Mouse (Mus musculus): ENCODE results near the gene Cad. TPM values are rescaled to one million over a fixed set of nuclear protein-coding genes. Genes with fewer than 3 reads are reported as not detected.
"Not testable (repeated sequence)": the region's sequence is repeated elsewhere in the genome, so short reads cannot be mapped to it uniquely, and the experiment has no call there.

Cad gene
- polyA plus RNA-seq, 1 experiment from 2014 or later = 4.2 TPM

GRCm38 (mm10) chr5:31047074-31047473 lies 7.5 kb upstream of the Cad start:
- no peak overlapping the region; the same call in 1 of the 2 replicates for H3K4me3 ChIP-seq (ENCODE audit: low read depth, low read length)
- 65% methylated on average over 5 of the region's 5 CpGs for WGBS
- no peak overlapping the region for H3K27ac ChIP-seq (ENCODE audit: low read length)
- no peaks in the 10 kb centered on the region for H3K27me3 ChIP-seq (replicated peaks; ENCODE audit: insufficient read depth, low read length)
- no peak for ATAC-seq
- H3K4me2 ChIP-seq (replicated peaks; ENCODE audit: low read depth, low read length) = 0 out of 2 replicates have a peak overlapping the region, but pooled peaks have one; percentile 76
- H3K36me3 ChIP-seq (ENCODE audit: insufficient read depth, low read length) = no peaks in the 10 kb centered on the region
- no peak for DNase-seq (ENCODE audit: low spot score)
- peaks cover 4% of the 10 kb centered on the region for H3K4me1 ChIP-seq (ENCODE audit: insufficient read depth, low read depth, low read length)
- H3K9me3 ChIP-seq (ENCODE audit: low read length) = no peaks in the 10 kb centered on the region
- TF ChIP-seq EP300 (IDR thresholded peaks at IDR 0.05) (no peak), CTCF (IDR thresholded peaks at IDR 0.05) (no peak)
- no peak overlapping the region for H3K9ac ChIP-seq (replicated peaks; ENCODE audit: low read depth)

GRCm38 (mm10) chr5:31047848-31048762 lies 6.5 kb upstream of the Cad start, which contains the start of gene Atraid:
Atraid (plus strand) TSS chr5:31048312.
- peak within 1 kb of the TSS; percentile 82 for H3K9ac ChIP-seq (replicated peaks; ENCODE audit: low read depth)
- peak within 1 kb of the TSS; percentile 76 for H3K4me2 ChIP-seq (replicated peaks; ENCODE audit: low read depth, low read length)
- peak within 1 kb of the TSS; percentile 96 for H3K27ac ChIP-seq (ENCODE audit: low read length)
- peaks cover 4% of the 10 kb centered on the region for H3K4me1 ChIP-seq (ENCODE audit: insufficient read depth, low read depth, low read length)
- H3K36me3 ChIP-seq (ENCODE audit: insufficient read depth, low read length) = no peaks in the 10 kb centered on the region
- H3K27me3 ChIP-seq (replicated peaks; ENCODE audit: insufficient read depth, low read length) = no peaks in the 10 kb centered on the region
- TF ChIP-seq EP300 (IDR thresholded peaks at IDR 0.05) = peak; percentile 54; the same call in 1 of the 2 replicates
- TF ChIP-seq CTCF (IDR thresholded peaks at IDR 0.05) = peak; percentile 40
- no peaks in the 10 kb centered on the region for H3K9me3 ChIP-seq (ENCODE audit: low read length)
- peak; percentile 99 for DNase-seq (ENCODE audit: low spot score)
- WGBS = under 1% methylated on average over 69 of the region's 73 CpGs
- H3K4me3 ChIP-seq (ENCODE audit: low read depth, low read length) = peak within 1 kb of the TSS; percentile 64
- peak; percentile 98 for ATAC-seq

- H3K4me3 ChIP-seq (ENCODE audit: low read depth, low read length) = peak within 1 kb of the TSS; percentile 64
- WGBS = 0% methylated on average over 22 of the region's 23 CpGs
- peaks cover 4% of the 10 kb centered on the region for H3K4me1 ChIP-seq (ENCODE audit: insufficient read depth, low read depth, low read length)
- no peaks in the 10 kb centered on the region for H3K36me3 ChIP-seq (ENCODE audit: insufficient read depth, low read length)
- peak within 1 kb of the TSS; percentile 96 for H3K27ac ChIP-seq (ENCODE audit: low read length)
- DNase-seq (ENCODE audit: low spot score) (peak; percentile 86), ATAC-seq (peak; percentile 48)
- H3K4me2 ChIP-seq (replicated peaks; ENCODE audit: low read depth, low read length) = peak within 1 kb of the TSS; percentile 76
- H3K9me3 ChIP-seq (ENCODE audit: low read length) = no peaks in the 10 kb centered on the region
- H3K9ac ChIP-seq (replicated peaks; ENCODE audit: low read depth) = peak within 1 kb of the TSS; percentile 82
- no peaks in the 10 kb centered on the region for H3K27me3 ChIP-seq (replicated peaks; ENCODE audit: insufficient read depth, low read length)
- TF ChIP-seq CTCF (IDR thresholded peaks at IDR 0.05) = peak; percentile 70
- TF ChIP-seq EP300 (IDR thresholded peaks at IDR 0.05) = no peak
Measured at GRCm38 (mm10) chr5:31048763-31049641, 5.6 kb upstream of the Cad start, which contains the start of gene Slc5a6. Slc5a6 (minus strand) TSS chr5:31048924.

GRCm38 (mm10) chr5:31050427-31050826 lies 4.2 kb upstream of the Cad start:
- no peak overlapping the region for H3K4me3 ChIP-seq (ENCODE audit: low read depth, low read length)
- H3K4me1 ChIP-seq (ENCODE audit: insufficient read depth, low read depth, low read length) = peaks cover 10% of the 10 kb centered on the region
- H3K36me3 ChIP-seq (ENCODE audit: insufficient read depth, low read length) = no peaks in the 10 kb centered on the region
- H3K9me3 ChIP-seq (ENCODE audit: low read length) = no peaks in the 10 kb centered on the region
- no peak overlapping the region for H3K4me2 ChIP-seq (replicated peaks; ENCODE audit: low read depth, low read length)
- ATAC-seq = no peak
- H3K27ac ChIP-seq (ENCODE audit: low read length) = no peak overlapping the region
- DNase-seq (ENCODE audit: low spot score) = peak; percentile 9
- TF ChIP-seq CTCF (IDR thresholded peaks at IDR 0.05) = no peak; the same call in 1 of the 2 replicates
- no peak for TF ChIP-seq EP300 (IDR thresholded peaks at IDR 0.05)
- no peaks in the 10 kb centered on the region for H3K27me3 ChIP-seq (replicated peaks; ENCODE audit: insufficient read depth, low read length)
- no peak overlapping the region for H3K9ac ChIP-seq (replicated peaks; ENCODE audit: low read depth)

GRCm38 (mm10) chr5:31053728-31054127 lies 852 bp upstream of the Cad start:
- DNase-seq (ENCODE audit: low spot score) = peak; percentile 6
- WGBS = 50% methylated on average over 4 of the region's 4 CpGs

More at GRCm38 (mm10) chr5:31053728-31054127, 852 bp upstream of the Cad start:
- H3K9me3 ChIP-seq (ENCODE audit: low read length); H3K36me3 ChIP-seq (ENCODE audit: insufficient read depth, low read length); H3K4me1 ChIP-seq (ENCODE audit: insufficient read depth, low read depth, low read length); H3K4me2 ChIP-seq (replicated peaks; ENCODE audit: low read depth, low read length); ATAC-seq; H3K4me3 ChIP-seq (ENCODE audit: low read depth, low read length); H3K27me3 ChIP-seq (replicated peaks; ENCODE audit: insufficient read depth, low read length); H3K9ac ChIP-seq (replicated peaks; ENCODE audit: low read depth): not testable (repeated sequence)
- H3K27ac ChIP-seq (ENCODE audit: low read length) = 0 out of 2 replicates have a peak overlapping the region, but pooled peaks have one; percentile 26

Data from lung, postnatal 0 days (tissue).